Mouse (Mus musculus) kidney, embryonic 16.5 days (tissue): ENCODE results near the gene Klf13. TPM values are rescaled to one million over a fixed set of nuclear protein-coding genes. Genes with fewer than 3 reads are reported as not detected.

Experiments
- ATAC-seq: fragments of 200-750 bp; cut with Nextera tagmentation; 2 replicates; pipeline ENCODE4 v1.8.0; 2017; ENCODE audit warnings: moderate TSS enrichment; ENCODE audit not compliant: low FRiP score, low TSS enrichment
- H3K27ac ChIP-seq: fragments of 300-500 bp; sonication (generic); 2 replicates; pipeline ENCODE4 v1.5.1; 2014; ENCODE audit warnings: low read length
- H3K27me3 ChIP-seq: fragments of 300-500 bp; sonication (generic); 2 replicates; pipeline ENCODE4 v1.6.1; 2014; ENCODE audit warnings: low read length, control low read depth, mixed read lengths; ENCODE audit not compliant: insufficient read depth
- H3K36me3 ChIP-seq: fragments of 300-500 bp; sonication (generic); 2 replicates; pipeline ENCODE4 v1.6.1; 2014; ENCODE audit warnings: low read length, control low read depth, mixed read lengths; ENCODE audit not compliant: insufficient read depth
- H3K4me1 ChIP-seq: fragments of 300-500 bp; sonication (generic); 2 replicates; pipeline ENCODE4 v1.6.1; 2014; ENCODE audit warnings: low read length, control low read depth, mixed read lengths; ENCODE audit not compliant: insufficient read depth
- H3K4me2 ChIP-seq: fragments of 300-500 bp; sonication (generic); replicated peaks from 2 replicates; pipeline ENCODE4 v1.6.1; 2014; ENCODE audit warnings: low read depth, low read length
- H3K4me3 ChIP-seq: fragments of 300-500 bp; sonication (generic); 2 replicates; pipeline ENCODE4 v1.5.1; 2014; ENCODE audit warnings: mild to moderate bottlenecking, low read length
- H3K9ac ChIP-seq: fragments of 300-500 bp; sonication (generic); replicated peaks from 2 replicates; pipeline ENCODE4 v1.6.1; 2014; ENCODE audit warnings: low read length
- H3K9me3 ChIP-seq: fragments of 300-500 bp; sonication (generic); 2 replicates; pipeline ENCODE4 v1.6.1; 2016; ENCODE audit warnings: low read length, control low read depth
- WGBS: fragments of 180-500 bp; shearing (Covaris S2); extraction: QIAGEN DNeasy Blood & Tissue Kit; methylation state at CpG from one replicate; pipeline ENCODE4 v1.1.7; 2014; 5-methylcytosine and 5-hydroxymethylcytosine counted together
- polyA plus RNA-seq: library from polyadenylated mRNA; unstranded; fragments of >200 nt; fragmentation: Nextera tagmentation; extraction: Ambion mirVana; gene quantifications from 2 replicates; pipeline ENCODE4 v1.2.1, GENCODE M21; 2015

The Klf13 gene
- polyA plus RNA-seq, 1 experiment from 2014 or later: 23.2 TPM

- Histone ChIP-seq H3K36me3 (no peaks in the 10 kb centered on the region), H3K4me3 (peak overlapping the region; percentile 76), H3K4me2 (peak overlapping the region; percentile 95), H3K9ac (peak overlapping the region; percentile 90), H3K27ac (peak overlapping the region; percentile 94), H3K27me3 (no peaks in the 10 kb centered on the region; the same call in 1 of the 2 replicates), H3K4me1 (peaks cover 20% of the 10 kb centered on the region), H3K9me3 (no peaks in the 10 kb centered on the region)
- under 1% methylated on average over 116 of the region's 121 CpGs for WGBS
- ATAC-seq: peak; percentile 61
Measured at GRCm38 (mm10) chr7:63938066-63938913, 425 bp downstream of the Klf13 start.

- Histone ChIP-seq H3K27ac (peak overlapping the region; percentile 94), H3K4me3 (peak overlapping the region; percentile 76), H3K9ac (peak overlapping the region; percentile 90), H3K4me1 (peaks cover 20% of the 10 kb centered on the region), H3K4me2 (peak overlapping the region; percentile 95), H3K9me3 (no peaks in the 10 kb centered on the region), H3K27me3 (no peaks in the 10 kb centered on the region; the same call in 1 of the 2 replicates), H3K36me3 (no peaks in the 10 kb centered on the region)
- WGBS: under 1% methylated on average over 81 of the region's 88 CpGs
- ATAC-seq: peak; percentile 29
Measured at GRCm38 (mm10) chr7:63937236-63938065, 1.3 kb downstream of the Klf13 start.

GRCm38 (mm10) chr7:63936986-63937235 is 1.8 kb downstream of the Klf13 start:
- no peak for ATAC-seq
- Histone ChIP-seq H3K4me1 (peaks cover 20% of the 10 kb centered on the region), H3K4me2 (peak overlapping the region; percentile 95), H3K27me3 (no peaks in the 10 kb centered on the region; the same call in 1 of the 2 replicates), H3K4me3 (peak overlapping the region; percentile 76), H3K9ac (peak overlapping the region; percentile 90), H3K27ac (peak overlapping the region; percentile 94), H3K36me3 (no peaks in the 10 kb centered on the region), H3K9me3 (no peaks in the 10 kb centered on the region)
- WGBS: under 1% methylated on average over 11 of the region's 11 CpGs

GRCm38 (mm10) chr7:63936188-63936985 is 2.3 kb downstream of the Klf13 start:
- Histone ChIP-seq H3K4me2 (peak overlapping the region; percentile 95), H3K9ac (peak overlapping the region; percentile 90), H3K4me3 (peak overlapping the region; percentile 76), H3K9me3 (no peaks in the 10 kb centered on the region), H3K27me3 (no peaks in the 10 kb centered on the region; the same call in 1 of the 2 replicates), H3K27ac (peak overlapping the region; percentile 94), H3K36me3 (no peaks in the 10 kb centered on the region), H3K4me1 (peaks cover 20% of the 10 kb centered on the region)
- WGBS: under 1% methylated on average over 34 of the region's 34 CpGs
- ATAC-seq: no peak

- Histone ChIP-seq H3K4me3 (peak overlapping the region; percentile 76), H3K9me3 (no peaks in the 10 kb centered on the region), H3K27ac (peak overlapping the region; percentile 9; the same call in 1 of the 2 replicates), H3K9ac (peak overlapping the region; percentile 90), H3K36me3 (no peaks in the 10 kb centered on the region), H3K27me3 (no peaks in the 10 kb centered on the region), H3K4me2 (peak overlapping the region; percentile 95), H3K4me1 (peaks cover 20% of the 10 kb centered on the region)
- no peak for ATAC-seq
- 19% methylated on average over 8 of the region's 8 CpGs for WGBS
Measured at GRCm38 (mm10) chr7:63935809-63936187, 2.9 kb downstream of the Klf13 start.

- ATAC-seq: no peak
- Histone ChIP-seq H3K4me1 (peaks cover 12% of the 10 kb centered on the region), H3K9me3 (no peaks in the 10 kb centered on the region), H3K4me2 (no peak overlapping the region), H3K9ac (no peak overlapping the region), H3K4me3 (no peak overlapping the region), H3K36me3 (no peaks in the 10 kb centered on the region), H3K27me3 (no peaks in the 10 kb centered on the region), H3K27ac (no peak overlapping the region)
- WGBS: 46% methylated on average over 1 of the region's 1 CpGs
Measured at GRCm38 (mm10) chr7:63934530-63934929, 4.2 kb downstream of the Klf13 start.

- H3K4me3 ChIP-seq: no peak overlapping the region
- no peak overlapping the region for H3K9ac ChIP-seq
- H3K9me3 ChIP-seq: no peaks in the 10 kb centered on the region
- WGBS: 95% methylated on average over 6 of the region's 6 CpGs
- no peaks in the 10 kb centered on the region for H3K27me3 ChIP-seq
- H3K4me2 ChIP-seq: no peak overlapping the region
- H3K27ac ChIP-seq: no peak overlapping the region
- no peak for ATAC-seq
- H3K4me1 ChIP-seq: peaks cover 12% of the 10 kb centered on the region
- H3K36me3 ChIP-seq: no peaks in the 10 kb centered on the region
Measured at GRCm38 (mm10) chr7:63933905-63934304, 4.8 kb downstream of the Klf13 start.

- peaks cover 12% of the 10 kb centered on the region for H3K4me1 ChIP-seq
- ATAC-seq: no peak
- H3K4me2 ChIP-seq: no peak overlapping the region
- no peaks in the 10 kb centered on the region for H3K27me3 ChIP-seq
- H3K9me3 ChIP-seq: no peaks in the 10 kb centered on the region
- WGBS: 75% methylated on average over 3 of the region's 3 CpGs
- no peaks in the 10 kb centered on the region for H3K36me3 ChIP-seq
- no peak overlapping the region for H3K27ac ChIP-seq
- H3K9ac ChIP-seq: no peak overlapping the region
- H3K4me3 ChIP-seq: no peak overlapping the region
Measured at GRCm38 (mm10) chr7:63932461-63932860, 6.3 kb downstream of the Klf13 start.

- no peaks in the 10 kb centered on the region for H3K9me3 ChIP-seq
- no peak overlapping the region for H3K4me2 ChIP-seq
- ATAC-seq: no peak
- 76% methylated on average over 5 of the region's 5 CpGs for WGBS
- no peaks in the 10 kb centered on the region for H3K36me3 ChIP-seq
- no peaks in the 10 kb centered on the region for H3K27me3 ChIP-seq
- H3K27ac ChIP-seq: no peak overlapping the region
- H3K9ac ChIP-seq: no peak overlapping the region
- peaks cover 20% of the 10 kb centered on the region for H3K4me1 ChIP-seq
- H3K4me3 ChIP-seq: no peak overlapping the region
Measured at GRCm38 (mm10) chr7:63930766-63931165, 7.9 kb downstream of the Klf13 start.
